ENCODE assay signal across 11 mouse cellular contexts in genomic region chr6:112820298-112820992, GRCm38 (mm10).
DNase-seq lines count a peak whose midpoint lies in the region; ATAC-seq and TF ChIP-seq lines count a peak whose summit lies in the region.
"Had no signal": no experiment of that assay in that cellular context is flagged by ENCODE, and none has a peak within 500 bp of the region (broad histone marks: within the 10 kb centered on the region; RNA-seq: fewer than 3 reads in every experiment).

No protein-coding gene starts in this region.

- H3K4me2 ChIP-seq in hindbrain, embryonic 16.5 days (ENCODE audit: low read length): no peak overlapping the region
- H3K4me2 ChIP-seq: lung, embryonic 15.5 days had no signal

- no peak overlapping the region for H3K9ac ChIP-seq in hindbrain, embryonic 16.5 days (ENCODE audit: low read depth, low read length)
- H3K9ac ChIP-seq: lung, embryonic 15.5 days had no signal

- peak overlapping the region; percentile 63 for H3K27ac ChIP-seq in hindbrain, embryonic 16.5 days (ENCODE audit: low read depth, low read length)
- H3K27ac ChIP-seq in kidney, adult 2 months (ENCODE audit: insufficient read depth, low read depth, low read length): no peak overlapping the region
- H3K27ac ChIP-seq: limb, embryonic 10.5 days; lung, embryonic 15.5 days had no signal

- TF ChIP-seq POLR2A in kidney, adult 2 months (IDR thresholded peaks at IDR 0.05; ENCODE audit: low read depth, low read length): no peak

- H3K9me3 ChIP-seq in hindbrain, embryonic 16.5 days (ENCODE audit: control insufficient read depth, low read length): no peaks in the 10 kb centered on the region
- H3K9me3 ChIP-seq: limb, embryonic 10.5 days; lung, embryonic 15.5 days had no signal

- TF ChIP-seq CTCF in kidney, adult 2 months (conservative IDR thresholded peaks at IDR 0.05; ENCODE audit: insufficient read depth, insufficient read length, low read depth, low read length): no peak

- H3K27me3 ChIP-seq in hindbrain, embryonic 16.5 days (replicated peaks; ENCODE audit: control insufficient read depth, insufficient read depth, low read length): no peaks in the 10 kb centered on the region
- no peaks in the 10 kb centered on the region for H3K27me3 ChIP-seq in kidney, adult 2 months (replicated peaks; ENCODE audit: control insufficient read depth, insufficient read depth, low read length)
- H3K27me3 ChIP-seq: lung, embryonic 15.5 days had no signal

- peak; percentile 68 for DNase-seq in cerebellum, adult 9-11 months
- DNase-seq in cerebellum, adult 8-10 months: no peak
- DNase-seq in right cerebral cortex, adult 18-20 months: peak; percentile 47
- DNase-seq in right cerebral cortex, postnatal 25 days: no peak
- peak; percentile 14 to 16 for DNase-seq in thymus, postnatal 36 days
- DNase-seq in adrenal gland, adult 8-10 months: no peak
- no peak for DNase-seq in kidney, adult 2 months
- DNase-seq: adrenal gland, postnatal 10 days had no signal

- no peaks in the 10 kb centered on the region for H3K36me3 ChIP-seq in hindbrain, embryonic 16.5 days (ENCODE audit: control insufficient read depth, insufficient read depth, low read length)
- no peaks in the 10 kb centered on the region for H3K36me3 ChIP-seq in kidney, adult 2 months (ENCODE audit: control insufficient read depth, insufficient read depth, low read length)
- H3K36me3 ChIP-seq: limb, embryonic 10.5 days; lung, embryonic 15.5 days had no signal

- no peak overlapping the region for H3K4me3 ChIP-seq in hindbrain, embryonic 16.5 days (ENCODE audit: low read length)
- H3K4me3 ChIP-seq in kidney, adult 2 months (ENCODE audit: insufficient read depth, low read depth, low read length): no peak overlapping the region
- H3K4me3 ChIP-seq: limb, embryonic 10.5 days; lung, embryonic 15.5 days had no signal

- WGBS in hindbrain, embryonic 16.5 days: 44% methylated on average over 8 of the region's 8 CpGs
- WGBS in kidney, adult 2 months: 67% methylated on average over 8 of the region's 8 CpGs

- no peak for ATAC-seq in hindbrain, embryonic 16.5 days

- peaks cover 30% of the 10 kb centered on the region for H3K4me1 ChIP-seq in hindbrain, embryonic 16.5 days (ENCODE audit: control insufficient read depth, insufficient read depth, low read depth, low read length)
- no peaks in the 10 kb centered on the region for H3K4me1 ChIP-seq in kidney, adult 2 months (ENCODE audit: control insufficient read depth, insufficient read depth, low read length)
- H3K4me1 ChIP-seq: lung, embryonic 15.5 days had no signal

Comparison
In these comparisons a context has a peak if more than half of its experiments do, and no peak if none do; other contexts are left out.
1. DNase-seq: peak in cerebellum, adult 9-11 months (single experiment), right cerebral cortex, adult 18-20 months (single experiment) and thymus, postnatal 36 days (2 of 2); none in cerebellum, adult 8-10 months (single experiment), right cerebral cortex, postnatal 25 days (single experiment), adrenal gland, adult 8-10 months (single experiment) and kidney, adult 2 months (single experiment).